8 mouse cellular contexts compared by ENCODE assay signal in genomic region chr12:31949759-31950658, GRCm38 (mm10). TPM values are rescaled to one million over a fixed set of nuclear protein-coding genes. Genes with fewer than 3 reads are reported as not detected.
DNase-seq lines count a peak whose midpoint lies in the region; ATAC-seq lines count a peak whose summit lies in the region.

Hbp1 (minus strand) TSS chr12:31950535.

- no peaks in the 10 kb centered on the region for H3K27me3 ChIP-seq in hindbrain, embryonic 12.5 days

- DNase-seq in NIH3T3 (ENCODE audit: low read depth) = peak; percentile 100
- peak; percentile 100 for DNase-seq in cerebellum, postnatal 10 days
- DNase-seq in frontal cortex, postnatal 10 days (ENCODE audit: low spot score in 2 of 2) = peak; percentile 99 to 100
- peak; percentile 100 for DNase-seq in layer of hippocampus, postnatal 14 days (ENCODE audit: low spot score in 2 of 2)
- DNase-seq in lung, postnatal 14 days = peak; percentile 99
- DNase-seq in retina, adult 2 months (ENCODE audit: low read depth, low spot score) = peak; percentile 100
- peak; percentile 95 to 97 for DNase-seq in thymus, postnatal 36 days

- H3K9me3 ChIP-seq in hindbrain, embryonic 12.5 days (replicated peaks) = no peaks in the 10 kb centered on the region

- peak within 1 kb of the TSS; percentile 96 for H3K9ac ChIP-seq in hindbrain, embryonic 12.5 days

- H3K4me3 ChIP-seq in hindbrain, embryonic 12.5 days = peak within 1 kb of the TSS; percentile 91

- H3K4me1 ChIP-seq in hindbrain, embryonic 12.5 days = no peaks in the 10 kb centered on the region

- H3K4me2 ChIP-seq in hindbrain, embryonic 12.5 days (replicated peaks) = peak within 1 kb of the TSS; percentile 57

- no peaks in the 10 kb centered on the region for H3K36me3 ChIP-seq in hindbrain, embryonic 12.5 days

- WGBS in hindbrain, embryonic 12.5 days = under 1% methylated on average over 60 of the region's 71 CpGs

- peak; percentile 96 for ATAC-seq in hindbrain, embryonic 12.5 days (ENCODE audit: low FRiP score)

- H3K27ac ChIP-seq in hindbrain, embryonic 12.5 days = peak within 1 kb of the TSS; percentile 99

RNA-seq across cellular contexts. Expression of gene Hbp1, which starts in this region (rescaled TPM):
- 94.7 and 95.6 TPM in 2 replicates for polyA plus RNA-seq in hindbrain, embryonic 12.5 days (2016; fragmentation: Nextera tagmentation; extraction: Ambion mirVana)
- total RNA-seq in layer of hippocampus, postnatal 14 days (2021) = 10 to 100 TPM; 24.9 to 29.7 TPM

Comparison
In these comparisons a context has a peak if more than half of its experiments do, and no peak if none do; other contexts are left out.
1. Peak in every context shown above with its lines: DNase-seq, ATAC-seq, H3K4me3 ChIP-seq and H3K27ac ChIP-seq.